Mouse (Mus musculus) embryonic facial prominence, embryonic 15.5 days (tissue): Measurements from ENCODE around the gene Tubb3. TPM values are rescaled to one million over a fixed set of nuclear protein-coding genes. Genes with fewer than 3 reads are reported as not detected.

Experiments used
- ATAC-seq: fragments of 200-750 bp; cut with Nextera tagmentation; 2 replicates; pipeline ENCODE4 v1.8.0; 2017; ENCODE audit warnings: low read depth, moderate TSS enrichment; ENCODE audit not compliant: insufficient number of reproducible peaks, low FRiP score, low TSS enrichment
- H3K27ac ChIP-seq: fragments of 300-500 bp; sonication (generic); replicated peaks from 2 replicates; pipeline ENCODE4 v1.5.1; 2015; ENCODE audit warnings: mild to moderate bottlenecking, inconsistent platforms
- H3K27me3 ChIP-seq: fragments of 300-500 bp; sonication (generic); 2 replicates; pipeline ENCODE4 v1.6.1; 2015; ENCODE audit warnings: inconsistent platforms
- H3K36me3 ChIP-seq: fragments of 300-500 bp; sonication (generic); 2 replicates; pipeline ENCODE4 v1.6.1; 2015; ENCODE audit warnings: mild to moderate bottlenecking, inconsistent platforms
- H3K4me1 ChIP-seq: fragments of 300-500 bp; sonication (generic); 2 replicates; pipeline ENCODE4 v1.6.1; 2015; ENCODE audit warnings: inconsistent platforms
- H3K4me2 ChIP-seq: fragments of 300-500 bp; sonication (generic); replicated peaks from 2 replicates; pipeline ENCODE4 v1.6.1; 2015; ENCODE audit warnings: mild to moderate bottlenecking, inconsistent platforms
- H3K4me3 ChIP-seq: fragments of 300-500 bp; sonication (generic); replicated peaks from 2 replicates; pipeline ENCODE4 v1.5.1; 2015; ENCODE audit warnings: mild to moderate bottlenecking, inconsistent platforms
- H3K9ac ChIP-seq: fragments of 300-500 bp; sonication (generic); 2 replicates; pipeline ENCODE4 v1.6.1; 2015; ENCODE audit warnings: inconsistent platforms
- H3K9me3 ChIP-seq: fragments of 300-500 bp; sonication (generic); replicated peaks from 2 replicates; pipeline ENCODE4 v1.6.1; 2016; ENCODE audit warnings: inconsistent platforms
- WGBS: fragments of 180-500 bp; shearing (Covaris S2); methylation state at CpG from one replicate; pipeline ENCODE4 v1.1.7; 2015; 5-methylcytosine and 5-hydroxymethylcytosine counted together
- polyA plus RNA-seq: library from polyadenylated mRNA; unstranded; fragments of >200 nt; fragmentation: Nextera tagmentation; extraction: Ambion mirVana; gene quantifications from 2 replicates; pipeline ENCODE4 v1.2.1, GENCODE M21; 2015

Tubb3 gene
- polyA plus RNA-seq, 1 experiment from 2014 or later = 48.1 TPM

GRCm38 (mm10) chr8:123454559-123454958, 43.3 kb downstream of the Tubb3 start:
- no peak overlapping the region for H3K4me2 ChIP-seq
- H3K9me3 ChIP-seq = no peaks in the 10 kb centered on the region
- H3K4me1 ChIP-seq = no peaks in the 10 kb centered on the region
- no peak for ATAC-seq
- H3K27me3 ChIP-seq = no peaks in the 10 kb centered on the region
- WGBS = 89% methylated on average over 6 of the region's 6 CpGs
- H3K36me3 ChIP-seq = peaks cover 74% of the 10 kb centered on the region
- H3K27ac ChIP-seq = no peak overlapping the region
- H3K9ac ChIP-seq = no peak overlapping the region
- H3K4me3 ChIP-seq = no peak overlapping the region

- Histone ChIP-seq H3K27me3 (no peaks in the 10 kb centered on the region), H3K27ac (no peak overlapping the region), H3K9me3 (no peaks in the 10 kb centered on the region), H3K9ac (no peak overlapping the region), H3K4me3 (no peak overlapping the region), H3K4me2 (no peak overlapping the region), H3K36me3 (peaks cover 50% of the 10 kb centered on the region), H3K4me1 (no peaks in the 10 kb centered on the region)
- ATAC-seq = no peak
- 79% methylated on average over 4 of the region's 4 CpGs for WGBS
These were observed 52.4 kb downstream of the Tubb3 start for GRCm38 (mm10) chr8:123463651-123464050.

GRCm38 (mm10) chr8:123467476-123467875, 56.3 kb downstream of the Tubb3 start:
- Histone ChIP-seq H3K27ac (no peak overlapping the region), H3K9me3 (no peaks in the 10 kb centered on the region), H3K4me1 (no peaks in the 10 kb centered on the region), H3K4me2 (no peak overlapping the region), H3K36me3 (peaks cover 11% of the 10 kb centered on the region), H3K9ac (no peak overlapping the region), H3K4me3 (no peak overlapping the region), H3K27me3 (no peaks in the 10 kb centered on the region)
- 76% methylated on average over 3 of the region's 3 CpGs for WGBS
- ATAC-seq = no peak

Other genes starting within 250 kb of the Tubb3 start
- gene Dpep1, start 225.2 kb upstream of the Tubb3 start, polyA plus RNA-seq = 14.3 and 18.6 TPM in 2 replicates
- gene Chmp1a, start 198.7 kb upstream of the Tubb3 start, polyA plus RNA-seq = 165 TPM in 2 replicates
- 6.9 and 9.8 TPM in 2 replicates for gene Spata33, start 198.6 kb upstream of the Tubb3 start, polyA plus RNA-seq
- 36.2 and 38.3 TPM in 2 replicates for gene Cdk10, start 186.6 kb upstream of the Tubb3 start, polyA plus RNA-seq
- gene Spata2l, start 175.2 kb upstream of the Tubb3 start, polyA plus RNA-seq = 5.7 and 6.8 TPM in 2 replicates
- 26.3 and 28.7 TPM in 2 replicates for gene Zfp276, start 157.2 kb upstream of the Tubb3 start, polyA plus RNA-seq
- 28.0 and 31.4 TPM in 2 replicates for gene Vps9d1, start 157.1 kb upstream of the Tubb3 start, polyA plus RNA-seq
- gene Fanca, start 92.8 kb upstream of the Tubb3 start, polyA plus RNA-seq = 21.0 and 25.4 TPM in 2 replicates
- 2.5 and 3.4 TPM in 2 replicates for gene Spire2, start 78.7 kb upstream of the Tubb3 start, polyA plus RNA-seq
- gene Tcf25, start 37.7 kb upstream of the Tubb3 start, polyA plus RNA-seq = 174 and 176 TPM in 2 replicates
- 0.38 and 0.47 TPM in 2 replicates for gene Mc1r, start 4.3 kb upstream of the Tubb3 start, polyA plus RNA-seq
- 40.4 and 40.5 TPM in 2 replicates for gene Def8, start 12.1 kb downstream of the Tubb3 start, polyA plus RNA-seq
- 50.5 and 55.8 TPM in 2 replicates for gene Afg3l1, start 66.5 kb downstream of the Tubb3 start, polyA plus RNA-seq
- 10.0 and 11.2 TPM in 2 replicates for gene Dbndd1, start 104.0 kb downstream of the Tubb3 start, polyA plus RNA-seq
- gene Gas8, start 107.4 kb downstream of the Tubb3 start, polyA plus RNA-seq = 33.8 and 36.7 TPM in 2 replicates
- gene Rhou, start 242.5 kb downstream of the Tubb3 start, polyA plus RNA-seq = 9.0 and 10.3 TPM in 2 replicates